Mouse (Mus musculus) ES-Bruce4 (cell line): ENCODE measurements at regions not wholly inside any gene's neighbourhood (a gene's known extent, or its start where the extent isn't known, plus 50 kb on each side); places are given as distances from the start of the nearest gene placed in this dataset.

ENCODE experiments used
- H3K27ac ChIP-seq: 2 replicates; pipeline ENCODE4 v1.5.1; 2012; ENCODE audit warnings: low read length, inconsistent platforms; ENCODE audit not compliant: insufficient read depth
- H3K27me3 ChIP-seq: 2 replicates; pipeline ENCODE4 v1.6.1; 2012; ENCODE audit warnings: mild to moderate bottlenecking, low read length, inconsistent platforms; ENCODE audit not compliant: control insufficient read depth, poor library complexity, insufficient read depth, severe bottlenecking
- H3K36me3 ChIP-seq: 2 replicates; pipeline ENCODE4 v1.6.1; 2012; ENCODE audit warnings: inconsistent platforms, mild to moderate bottlenecking, low read length, moderate library complexity; ENCODE audit not compliant: control insufficient read depth, poor library complexity, insufficient read depth, severe bottlenecking
- H3K4me1 ChIP-seq: one replicate; pipeline ENCODE4 v1.8.1; 2011; ENCODE audit warnings: low read length; ENCODE audit not compliant: control insufficient read depth, insufficient read depth
- H3K4me3 ChIP-seq: 2 replicates; pipeline ENCODE4 v1.5.1; 2011; ENCODE audit warnings: low read depth, mild to moderate bottlenecking, low read length
- H3K9ac ChIP-seq: 2 replicates; pipeline ENCODE4 v1.6.1; 2012; ENCODE audit warnings: low read depth, mild to moderate bottlenecking, inconsistent platforms; ENCODE audit not compliant: poor library complexity, severe bottlenecking
- H3K9me3 ChIP-seq: replicated peaks from 2 replicates; pipeline ENCODE4 v1.6.1; 2012; ENCODE audit warnings: mild to moderate bottlenecking, low read length, inconsistent platforms; ENCODE audit not compliant: control insufficient read depth, poor library complexity, insufficient read depth, severe bottlenecking
- CTCF ChIP-seq: IDR thresholded peaks from one replicate; pipeline ENCODE4 v1.8.1; 2011; ENCODE audit warnings: low read depth, low read length
- EP300 ChIP-seq: IDR thresholded peaks from 2 replicates; pipeline ENCODE4 v1.6.1; 2011; ENCODE audit warnings: low read depth, low read length; ENCODE audit not compliant: insufficient read depth
- POLR2A ChIP-seq: IDR thresholded peaks from one replicate; pipeline ENCODE4 v1.8.1; 2011; ENCODE audit warnings: low read length; ENCODE audit not compliant: insufficient read depth

- Histone ChIP-seq H3K36me3 (no peaks in the 10 kb centered on the region), H3K27ac (no peak overlapping the region), H3K27me3 (no peaks in the 10 kb centered on the region), H3K9me3 (no peaks in the 10 kb centered on the region), H3K4me1 (no peaks in the 10 kb centered on the region), H3K4me3 (no peak overlapping the region), H3K9ac (no peak overlapping the region)
- TF ChIP-seq CTCF (no peak), POLR2A (no peak), EP300 (no peak)
Measured at GRCm38 (mm10) chr3:38144650-38145049, 340.0 kb downstream of the Ankrd50 start.

GRCm38 (mm10) chr3:38143147-38143883 lies 341.3 kb downstream of the Ankrd50 start:
- Histone ChIP-seq H3K4me1 (no peaks in the 10 kb centered on the region), H3K9me3 (no peaks in the 10 kb centered on the region), H3K27me3 (no peaks in the 10 kb centered on the region), H3K36me3 (no peaks in the 10 kb centered on the region), H3K27ac (no peak overlapping the region), H3K9ac (no peak overlapping the region), H3K4me3 (no peak overlapping the region)
- TF ChIP-seq EP300 (no peak), POLR2A (no peak), CTCF (no peak)

- H3K27me3 ChIP-seq, result no peaks in the 10 kb centered on the region
- TF ChIP-seq POLR2A, result no peak
- no peak for TF ChIP-seq CTCF
- no peak for TF ChIP-seq EP300
- no peaks in the 10 kb centered on the region for H3K9me3 ChIP-seq
- no peak overlapping the region for H3K4me3 ChIP-seq
- no peak overlapping the region for H3K9ac ChIP-seq
- no peak overlapping the region for H3K27ac ChIP-seq
- H3K36me3 ChIP-seq, result no peaks in the 10 kb centered on the region
- no peaks in the 10 kb centered on the region for H3K4me1 ChIP-seq
Measured at GRCm38 (mm10) chr3:38139387-38139786, 345.3 kb downstream of the Ankrd50 start.

GRCm38 (mm10) chr3:38138014-38138413 lies 346.6 kb downstream of the Ankrd50 start:
- Histone ChIP-seq H3K4me3 (no peak overlapping the region), H3K9me3 (no peaks in the 10 kb centered on the region), H3K4me1 (no peaks in the 10 kb centered on the region), H3K27ac (no peak overlapping the region), H3K27me3 (no peaks in the 10 kb centered on the region), H3K9ac (no peak overlapping the region), H3K36me3 (no peaks in the 10 kb centered on the region)
- TF ChIP-seq CTCF (no peak), POLR2A (no peak), EP300 (no peak)

GRCm38 (mm10) chr3:38135808-38136214 lies 348.8 kb downstream of the Ankrd50 start:
- no peaks in the 10 kb centered on the region for H3K9me3 ChIP-seq
- H3K4me3 ChIP-seq, result no peak overlapping the region
- no peak overlapping the region for H3K27ac ChIP-seq
- H3K36me3 ChIP-seq, result no peaks in the 10 kb centered on the region
- TF ChIP-seq POLR2A (no peak), EP300 (no peak), CTCF (no peak)
- no peaks in the 10 kb centered on the region for H3K27me3 ChIP-seq
- no peak overlapping the region for H3K9ac ChIP-seq
- no peaks in the 10 kb centered on the region for H3K4me1 ChIP-seq

GRCm38 (mm10) chr3:38134425-38134824 lies 350.2 kb downstream of the Ankrd50 start:
- TF ChIP-seq CTCF, result no peak
- no peak for TF ChIP-seq EP300
- TF ChIP-seq POLR2A, result no peak
- no peak overlapping the region for H3K4me3 ChIP-seq
- H3K36me3 ChIP-seq, result no peaks in the 10 kb centered on the region
- H3K4me1 ChIP-seq, result no peaks in the 10 kb centered on the region
- H3K9ac ChIP-seq, result no peak overlapping the region
- no peak overlapping the region for H3K27ac ChIP-seq
- H3K27me3 ChIP-seq, result no peaks in the 10 kb centered on the region
- no peaks in the 10 kb centered on the region for H3K9me3 ChIP-seq
